Mouse (Mus musculus) retina, postnatal 1 day (tissue): ENCODE data around the gene Hip1.

Source experiments
- DNase-seq: peaks from one replicate; pipeline ENCODE4 v3.0.0-alpha.2; 2012

Gene Hip1

GRCm38 (mm10) chr5:135544865-135545797, at the start of gene Hip1:
TSS of gene Hip1 (minus strand) at chr5:135545120.
- peak; percentile 100 for DNase-seq

GRCm38 (mm10) chr5:135589996-135590784, 45.3 kb upstream of the Hip1 start:
- DNase-seq: no peak

GRCm38 (mm10) chr5:135587764-135588163, 42.8 kb upstream of the Hip1 start:
- DNase-seq: no peak

GRCm38 (mm10) chr5:135585691-135586090, 40.8 kb upstream of the Hip1 start:
- DNase-seq: no peak

GRCm38 (mm10) chr5:135582330-135582729, 37.4 kb upstream of the Hip1 start:
- DNase-seq: no peak

GRCm38 (mm10) chr5:135579331-135579751, 34.4 kb upstream of the Hip1 start:
- no peak for DNase-seq

- DNase-seq: no peak
Measured at GRCm38 (mm10) chr5:135576055-135576454, 31.1 kb upstream of the Hip1 start.

GRCm38 (mm10) chr5:135573006-135573405, 28.1 kb upstream of the Hip1 start, which contains the start of gene Ccl24:
TSS of gene Ccl24 (minus strand) at chr5:135573049.
- DNase-seq: no peak

GRCm38 (mm10) chr5:135568698-135569097, 23.8 kb upstream of the Hip1 start:
- DNase-seq: no peak

GRCm38 (mm10) chr5:135567556-135568265, 22.8 kb upstream of the Hip1 start:
- DNase-seq: no peak

GRCm38 (mm10) chr5:135563469-135563868, 18.5 kb upstream of the Hip1 start, which contains the start of gene Ccl26:
TSS of gene Ccl26 (minus strand) at chr5:135563569.
- no peak for DNase-seq

GRCm38 (mm10) chr5:135557671-135558070, 12.8 kb upstream of the Hip1 start:
- peak; percentile 16 for DNase-seq

- peak; percentile 58 for DNase-seq
Measured at GRCm38 (mm10) chr5:135557051-135557450, 12.1 kb upstream of the Hip1 start.

- DNase-seq: no peak
Measured at GRCm38 (mm10) chr5:135556259-135556658, 11.3 kb upstream of the Hip1 start.

GRCm38 (mm10) chr5:135551591-135551990, 6.7 kb upstream of the Hip1 start:
- DNase-seq: no peak

- DNase-seq: peak; percentile 52
Measured at GRCm38 (mm10) chr5:135550910-135551309, 6.0 kb upstream of the Hip1 start.

- DNase-seq: no peak
Measured at GRCm38 (mm10) chr5:135547990-135548389, 3.1 kb upstream of the Hip1 start.

- DNase-seq: peak; percentile 27
Measured at GRCm38 (mm10) chr5:135544032-135544558, 825 bp downstream of the Hip1 start.

GRCm38 (mm10) chr5:135537794-135538214, 7.1 kb downstream of the Hip1 start:
- DNase-seq: no peak

- DNase-seq: no peak
Measured at GRCm38 (mm10) chr5:135537326-135537725, 7.6 kb downstream of the Hip1 start.

- DNase-seq: no peak
Measured at GRCm38 (mm10) chr5:135535867-135536266, 9.1 kb downstream of the Hip1 start.

GRCm38 (mm10) chr5:135533431-135533830, 11.5 kb downstream of the Hip1 start:
- no peak for DNase-seq
